Mouse (Mus musculus) right cerebral cortex, adult 18-20 months (tissue): Measurements from ENCODE around the gene Ccdc180.

Experiments
- DNase-seq: peaks from one replicate; pipeline ENCODE4 v3.0.0; 2022; ENCODE audit warnings: mixed read lengths

Ccdc180 gene

DNA sequence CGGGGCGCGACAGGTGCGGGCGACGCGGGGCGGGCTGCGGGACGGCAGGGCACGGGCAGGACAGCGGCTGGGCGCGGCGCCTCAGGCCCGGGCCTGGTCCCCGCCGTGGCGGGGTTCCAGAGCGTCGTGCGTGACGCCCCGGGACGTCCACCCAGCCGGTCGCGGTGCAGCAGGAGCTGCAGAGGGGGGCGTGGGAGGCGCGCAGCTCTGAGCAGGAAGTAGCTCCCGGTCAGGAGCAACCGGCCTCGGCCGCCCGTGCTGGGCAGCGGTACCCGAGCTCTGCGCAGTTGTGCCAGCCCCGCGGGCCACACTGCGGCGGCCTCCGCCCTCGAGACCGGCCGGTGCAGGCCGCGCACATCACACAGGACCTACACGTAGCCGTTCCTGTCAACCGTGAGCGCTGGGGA, 82.3 kb downstream of the Ccdc180 start:
- DNase-seq = peak; percentile 78

DNA sequence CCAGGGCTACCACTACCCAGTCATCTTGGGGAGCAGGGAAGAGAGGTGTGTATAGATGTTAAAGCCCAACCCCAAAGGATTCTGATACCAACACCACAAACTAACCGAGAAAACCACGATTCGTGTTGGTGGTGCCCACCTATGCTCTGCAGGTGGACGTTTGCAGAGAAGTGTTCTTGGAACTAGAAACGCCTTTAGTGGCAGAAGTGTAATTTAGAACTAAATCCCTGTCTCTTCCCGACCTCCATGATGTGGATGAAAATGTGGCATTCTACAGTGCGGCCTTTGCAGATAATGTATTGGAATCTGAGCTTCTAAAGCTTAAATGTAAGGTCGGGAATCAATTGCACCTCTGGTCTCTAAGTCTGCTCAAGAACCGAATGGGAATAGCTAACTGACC, 82.8 kb downstream of the Ccdc180 start:
- DNase-seq = no peak

DNA sequence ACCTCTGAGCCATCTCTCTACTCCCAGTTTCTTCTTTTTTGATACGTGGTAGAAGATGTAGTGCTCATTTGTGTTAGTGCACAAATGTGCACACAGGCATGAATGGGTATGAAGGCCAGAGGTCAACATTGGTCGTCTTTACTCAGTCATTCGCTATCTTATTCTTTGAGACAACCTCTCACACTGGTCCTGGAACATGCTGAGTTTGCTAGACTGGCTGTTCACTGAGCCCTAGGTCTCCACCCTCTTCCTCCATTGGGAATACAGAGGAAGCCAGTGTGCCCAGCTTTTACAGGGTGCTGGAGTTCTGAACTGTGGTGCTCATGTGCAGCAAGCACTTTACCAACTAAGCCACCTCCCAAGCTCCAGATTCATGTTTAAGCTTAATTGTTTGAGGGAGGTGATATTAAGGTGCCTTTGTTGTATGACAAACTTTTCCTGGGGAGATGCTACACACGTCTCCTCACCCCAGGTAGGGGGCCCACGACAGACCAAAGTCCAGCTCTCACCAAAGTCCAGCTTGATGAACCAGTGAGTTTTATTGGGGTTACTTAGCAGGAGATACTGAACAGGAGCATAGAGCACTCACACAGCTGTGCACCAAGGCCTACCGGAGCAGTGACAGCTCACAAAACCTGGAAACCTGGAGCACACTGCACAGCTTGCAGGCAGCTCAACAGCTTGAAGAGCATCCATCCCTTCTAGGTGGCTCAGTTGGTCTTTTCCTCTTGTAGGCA, 87.0 kb downstream of the Ccdc180 start:
- DNase-seq = no peak

DNA sequence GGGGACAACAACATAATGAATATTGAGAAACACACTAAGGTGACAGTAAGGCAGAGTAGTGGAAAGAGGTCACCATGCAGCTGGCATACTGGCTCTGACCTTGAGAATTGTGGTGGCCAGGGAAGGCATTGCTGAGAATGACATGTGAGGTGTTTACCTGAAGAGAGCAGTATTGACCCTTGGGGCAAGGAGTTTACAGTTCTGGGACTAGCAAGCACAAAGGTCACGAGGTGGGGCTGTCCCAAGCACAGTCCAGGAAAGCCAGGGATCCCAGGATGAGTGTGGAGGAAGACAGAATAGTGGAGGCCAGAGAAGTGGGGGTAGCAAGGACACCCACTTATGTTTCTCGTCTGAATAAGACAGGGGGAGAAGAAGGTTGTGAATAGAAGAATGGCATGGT, 89.8 kb downstream of the Ccdc180 start:
- DNase-seq = no peak

DNA sequence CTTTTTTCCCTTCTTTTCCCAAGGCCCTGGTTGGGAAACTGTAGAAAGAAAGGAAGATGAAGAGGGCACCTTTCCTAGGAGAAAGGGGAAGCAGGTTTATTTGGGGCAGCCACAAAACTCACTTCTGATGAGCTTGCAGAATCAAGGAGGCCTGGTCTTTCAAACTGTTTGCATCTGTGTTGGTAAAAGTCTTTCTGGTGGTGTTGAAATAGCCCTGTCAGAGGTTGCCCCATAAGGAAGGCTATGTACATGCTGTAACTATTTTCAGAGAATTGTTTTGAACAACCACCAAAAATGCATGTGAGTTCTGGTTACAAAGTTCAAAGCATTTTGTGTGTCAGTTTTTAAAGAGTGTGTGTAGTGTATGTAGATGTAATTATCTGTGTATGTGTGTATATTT, 91.0 kb downstream of the Ccdc180 start:
- DNase-seq = no peak

DNA sequence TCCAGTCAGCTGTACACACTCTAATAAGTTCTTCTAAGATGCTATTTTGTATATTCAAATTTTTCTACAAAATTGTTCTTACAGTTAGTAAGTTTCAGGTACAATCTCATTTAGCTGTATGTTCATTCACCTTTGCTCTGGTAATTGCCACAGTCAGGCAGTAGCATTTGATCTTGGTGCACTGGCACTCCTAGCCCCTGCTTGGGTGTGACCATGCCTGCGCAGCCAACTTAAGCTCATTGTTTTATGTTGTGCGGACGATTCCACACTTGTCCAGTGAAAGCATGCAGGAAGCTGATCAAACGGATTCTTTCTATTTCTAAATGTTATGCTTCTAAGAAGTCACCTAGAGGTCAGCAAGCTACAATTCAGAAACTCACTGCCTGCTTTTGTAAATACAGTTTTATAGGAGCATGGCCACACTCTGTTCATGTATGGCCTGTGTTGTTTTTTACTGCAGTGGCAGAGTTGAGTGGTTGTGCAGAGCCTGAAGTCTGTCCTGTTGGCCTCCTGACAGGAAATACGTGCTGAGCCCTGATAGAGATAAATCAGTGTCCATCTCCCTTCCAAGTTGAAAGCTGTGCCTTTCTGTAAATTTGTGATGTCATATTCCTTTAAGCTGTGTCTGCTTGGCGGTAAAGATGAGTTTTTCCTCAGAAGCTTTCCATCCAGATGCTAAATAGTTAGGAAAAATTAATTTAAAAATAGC, 100.5 kb downstream of the Ccdc180 start:
- DNase-seq = no peak

DNA sequence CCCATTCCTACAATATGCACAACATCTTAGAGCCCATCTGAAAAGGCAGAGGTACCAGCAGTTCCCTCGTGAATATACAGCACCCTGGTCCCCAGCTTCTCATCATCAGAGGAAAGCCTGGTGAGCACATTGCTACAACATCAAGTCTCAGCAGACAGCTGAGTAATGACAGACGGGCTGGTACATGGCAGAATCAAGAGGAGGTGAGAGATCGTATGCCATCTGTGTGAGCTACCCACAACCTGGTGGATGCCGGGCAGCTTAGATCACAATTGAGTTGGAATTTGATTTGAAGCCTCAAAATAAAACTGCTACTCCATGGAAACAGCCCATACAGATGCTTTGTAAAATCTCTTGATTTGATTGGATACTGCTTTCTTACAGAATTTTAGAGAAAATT, 108.4 kb downstream of the Ccdc180 start:
- no peak for DNase-seq
